Mouse (Mus musculus): Measurements from ENCODE around the gene Acbd4.

DNA sequence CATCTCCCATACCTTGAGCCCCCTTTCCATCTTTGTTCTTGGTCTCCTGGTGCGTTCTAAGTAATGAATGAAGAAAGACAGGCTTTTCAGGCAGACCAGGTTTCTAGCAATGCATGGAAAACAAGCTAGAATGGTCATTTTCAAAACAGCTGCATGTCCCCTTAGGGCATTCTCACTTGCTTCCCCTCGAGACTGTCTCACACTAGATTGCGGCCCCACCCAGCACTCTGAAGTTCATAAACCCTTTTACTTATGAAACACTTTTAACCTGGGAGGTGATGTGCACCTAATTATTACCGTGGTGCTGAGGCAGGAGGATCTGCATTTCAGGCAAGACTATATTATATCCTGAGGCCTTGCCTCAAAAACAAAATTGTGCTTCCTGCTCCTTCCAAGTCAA lies 12.3 kb downstream of the Acbd4 start:
- TF ChIP-seq CTCF (IDR thresholded peaks at IDR 0.05; ENCODE audit: low read depth) (no peak), EP300 (IDR thresholded peaks at IDR 0.05; ENCODE audit: low read depth) (no peak)

All from heart, postnatal 0 days (tissue).